Mouse (Mus musculus) kidney, adult 11 months (tissue): Measurements from ENCODE around the gene Gm12695.
A peak's percentile ranks its signal among the peaks of the same experiment; 100 is the strongest.

ENCODE experiments used
- DNase-seq: peaks from one replicate; pipeline ENCODE4 v3.0.0; 2022

Gene Gm12695

DNA sequence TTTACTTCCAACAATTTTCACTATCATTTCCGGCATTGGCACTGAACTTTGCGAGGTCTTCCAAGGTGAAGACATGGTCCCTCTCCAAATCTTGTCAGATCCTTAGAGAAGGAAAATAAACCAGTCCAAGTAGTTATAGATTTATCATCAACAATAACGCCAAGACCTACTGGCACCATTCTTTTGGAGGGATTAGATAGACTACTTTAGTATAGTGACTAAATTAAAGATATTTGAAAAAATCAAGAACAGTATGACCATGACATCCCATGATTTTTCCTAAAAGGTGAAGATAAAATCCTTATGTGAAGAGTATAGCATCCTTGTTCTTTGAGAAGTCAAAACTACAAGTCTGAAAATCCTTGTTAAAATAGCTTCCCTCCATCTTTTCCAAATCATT, at the start of gene Gm12695:
TSS of gene Gm12695 (minus strand) at position 101 of the 400 bp plus-strand sequence.
- no peak for DNase-seq

DNA sequence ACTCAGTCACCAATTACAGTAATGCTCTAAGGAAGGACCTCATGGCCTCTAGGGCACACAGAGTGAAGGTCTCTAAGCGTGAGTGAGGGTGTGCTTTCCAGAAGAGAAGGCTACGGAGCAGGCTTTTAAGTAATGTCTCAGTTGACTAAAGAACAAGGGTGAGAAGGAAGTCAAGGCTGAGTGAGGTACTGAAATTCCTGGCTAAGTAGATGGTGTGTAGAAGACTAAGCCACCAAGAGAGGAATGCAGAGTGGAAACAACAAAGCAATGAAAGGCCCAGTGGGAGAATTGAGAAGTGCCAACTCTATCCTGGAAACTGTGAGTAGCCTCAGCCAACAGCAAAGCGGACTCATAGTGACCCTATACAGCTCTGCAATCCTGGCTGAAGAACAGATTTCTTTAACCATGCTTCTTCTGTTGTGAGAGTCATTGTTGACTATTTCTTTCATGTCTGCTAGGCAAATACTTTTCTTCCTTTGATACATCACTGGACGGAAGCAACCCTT, 40.6 kb upstream of the Gm12695 start:
- no peak for DNase-seq

DNA sequence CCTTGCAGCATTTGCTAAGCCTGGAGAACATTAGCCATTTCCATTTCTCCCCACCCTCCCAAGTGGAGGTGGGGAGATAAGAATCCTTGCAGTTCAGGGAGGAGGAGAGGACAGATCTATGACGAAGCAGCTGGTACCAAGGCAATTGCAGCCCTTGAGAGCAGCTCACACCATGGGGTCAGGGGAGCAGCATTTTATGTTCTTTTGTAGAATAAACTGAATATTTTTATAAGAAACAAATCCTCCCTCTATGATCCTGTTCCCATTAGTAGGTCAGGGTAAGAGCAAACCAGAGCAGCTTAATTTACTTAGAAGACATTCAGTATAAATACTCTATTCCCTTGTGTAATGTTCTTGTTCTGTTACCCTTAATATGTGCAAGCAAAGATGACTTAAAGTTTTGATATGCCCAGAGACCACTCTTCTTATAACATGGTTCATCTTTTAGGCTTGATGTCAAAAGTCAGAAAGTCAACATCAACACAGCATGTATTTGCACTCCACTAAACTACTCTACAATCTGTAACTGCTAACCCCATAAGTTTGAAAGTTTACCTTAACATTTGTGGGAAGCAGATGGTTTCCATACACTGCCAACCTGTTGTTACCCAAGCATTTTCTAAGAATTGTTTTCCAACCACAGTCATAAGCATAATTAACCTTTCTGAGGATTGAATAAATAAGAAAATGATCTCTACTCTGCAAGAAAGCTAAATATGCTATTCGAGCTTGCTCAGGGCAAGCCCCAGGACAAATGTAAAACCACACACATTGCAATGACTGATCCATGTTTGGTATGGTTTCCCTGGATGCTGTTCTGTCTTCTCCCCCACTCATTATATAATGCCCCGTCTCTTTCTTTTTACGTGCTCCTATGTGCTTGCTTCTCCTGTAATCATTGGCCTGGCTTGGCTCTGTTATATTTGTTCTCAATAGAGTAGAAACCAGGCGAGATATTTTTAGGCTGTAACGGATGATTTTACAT, 22.1 kb upstream of the Gm12695 start:
- no peak for DNase-seq

DNA sequence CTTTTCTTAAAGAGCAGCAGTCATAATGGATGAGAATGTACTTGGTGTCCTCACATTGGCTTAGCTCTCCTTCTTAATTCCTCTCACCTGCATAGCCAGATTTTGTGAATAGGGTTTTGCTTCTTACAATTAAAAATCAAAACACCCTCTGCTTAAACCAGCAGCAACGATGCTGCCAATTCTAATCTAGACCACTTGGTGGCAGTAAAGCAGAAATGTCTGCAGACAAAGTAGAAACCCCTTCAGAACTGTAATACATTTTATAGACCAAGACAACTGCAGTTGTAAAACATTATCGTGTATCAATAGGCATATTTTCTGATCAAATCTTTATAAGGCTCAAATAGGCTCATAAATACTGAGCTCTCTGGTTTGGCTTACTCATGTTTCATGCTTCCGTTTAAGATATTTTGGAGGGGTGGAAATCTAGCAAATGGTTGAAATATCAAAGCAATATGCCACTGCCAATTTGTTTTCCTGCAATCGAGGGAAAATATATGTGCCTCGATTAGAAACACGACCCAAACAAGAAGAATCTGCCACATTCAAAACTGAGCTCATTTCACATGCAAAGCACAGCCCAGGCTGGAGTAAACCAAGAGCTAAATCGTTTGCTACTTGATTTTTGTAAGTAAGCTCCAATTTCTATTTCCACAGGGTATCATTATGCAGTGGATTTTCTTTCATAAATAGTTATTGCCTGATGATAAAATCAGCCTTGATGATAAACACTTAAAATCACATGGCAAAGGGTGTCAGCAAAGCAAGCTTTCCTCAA, 14.6 kb upstream of the Gm12695 start:
- DNase-seq: no peak

DNA sequence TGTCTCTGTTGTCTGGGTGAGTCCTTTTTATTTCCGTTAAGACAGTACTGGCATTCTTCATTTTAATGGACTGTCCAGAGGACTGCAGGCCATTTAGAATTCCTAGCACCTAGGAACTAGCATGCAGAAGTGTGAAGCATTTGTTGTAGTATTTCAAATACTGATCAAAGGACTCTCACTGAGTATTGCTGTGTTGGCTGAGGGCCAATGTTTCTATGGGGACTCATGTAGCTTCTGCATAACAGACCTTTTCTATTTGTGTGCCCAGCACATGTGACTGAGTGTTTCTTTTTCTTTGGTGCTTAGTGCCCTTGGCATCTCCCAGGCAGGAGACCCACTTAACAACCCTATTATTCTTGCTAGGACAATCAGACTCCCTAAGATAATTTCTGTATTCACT, 12.6 kb upstream of the Gm12695 start:
- no peak for DNase-seq

DNA sequence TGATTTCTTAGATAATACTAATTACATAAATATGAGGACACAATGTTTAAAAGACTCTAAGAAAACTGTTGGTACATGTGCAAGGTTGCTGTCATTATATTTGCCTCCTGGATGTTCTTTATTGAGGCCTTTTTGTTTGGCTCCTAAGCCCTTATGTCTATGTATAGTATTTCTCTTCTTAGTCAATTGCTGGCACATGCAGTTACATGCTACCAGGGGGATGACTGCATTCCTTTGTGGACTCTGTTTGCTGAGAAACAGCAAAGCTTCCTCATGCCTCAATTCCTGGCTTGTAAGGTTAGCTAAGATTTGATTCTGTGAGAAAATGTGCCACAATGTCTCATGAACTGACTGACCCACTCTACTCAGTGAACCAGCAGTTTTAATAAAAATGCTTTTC, 6.3 kb upstream of the Gm12695 start:
- DNase-seq: no peak

DNA sequence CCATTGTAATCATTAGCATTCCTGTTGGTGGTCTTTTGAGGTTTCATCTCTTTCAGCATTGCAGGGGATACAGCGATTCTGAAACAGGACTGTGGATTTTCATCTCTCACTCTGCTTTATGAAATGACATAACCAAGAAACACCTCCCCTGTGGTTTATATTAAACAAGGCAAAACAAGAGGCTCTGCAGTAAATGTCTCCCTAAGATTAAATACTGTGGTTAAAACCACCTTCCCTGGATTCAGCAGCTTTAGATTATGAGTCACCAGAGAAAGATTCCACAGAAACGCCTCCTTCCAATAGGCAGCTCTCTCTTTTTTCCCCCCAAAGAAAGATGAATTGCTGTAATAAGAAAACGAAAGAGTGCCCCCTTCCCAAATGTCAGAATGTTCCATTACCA, 4.9 kb upstream of the Gm12695 start:
- DNase-seq: no peak

DNA sequence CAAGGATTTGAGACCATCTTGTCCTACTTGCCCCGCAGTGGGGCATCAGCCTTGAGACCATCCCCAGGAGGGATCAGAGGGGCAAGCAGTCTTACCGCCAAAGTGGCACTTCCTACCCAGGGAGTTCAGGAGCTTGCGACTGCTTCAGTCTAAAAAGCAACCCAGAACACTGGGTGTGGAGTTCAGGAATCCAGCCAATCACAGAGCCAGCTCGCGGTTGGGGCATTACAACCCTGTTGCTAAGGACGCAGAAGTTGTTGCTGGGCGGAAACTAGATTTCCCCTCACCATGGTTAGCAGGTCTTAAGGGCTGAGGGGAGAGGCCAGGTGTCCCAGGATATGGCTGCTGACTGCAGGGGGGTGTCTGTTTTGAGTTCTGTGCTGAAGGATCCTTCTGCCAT, 1.6 kb upstream of the Gm12695 start:
- DNase-seq: no peak

DNA sequence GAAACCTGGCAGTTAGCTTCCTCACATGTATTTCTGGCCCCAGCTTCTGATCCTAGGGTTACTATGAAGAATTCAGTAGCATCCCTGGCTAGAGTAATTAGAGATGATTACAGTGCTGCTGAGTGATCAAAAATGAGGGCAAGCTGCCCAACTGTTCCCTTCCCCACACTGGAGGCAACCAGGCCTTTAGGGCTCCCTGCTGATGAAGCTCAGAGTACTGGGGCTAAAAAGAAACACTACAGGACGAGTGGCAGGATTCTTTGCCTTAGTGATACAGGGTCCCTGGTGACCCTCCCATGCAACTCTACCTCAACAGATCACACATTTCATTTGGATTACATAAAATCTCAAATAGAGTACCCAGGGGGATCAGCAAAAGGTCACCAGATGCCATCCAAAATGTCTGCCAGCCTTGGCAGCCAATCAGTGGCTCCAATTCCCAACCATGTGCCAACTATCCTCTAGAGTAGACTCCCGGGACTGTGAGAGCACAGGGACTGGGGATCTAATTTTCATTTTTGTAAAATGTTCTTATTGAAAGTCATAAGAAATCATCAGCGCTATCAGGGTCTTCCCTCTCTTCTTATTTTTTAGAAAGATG, 11.9 kb downstream of the Gm12695 start:
- no peak for DNase-seq

DNA sequence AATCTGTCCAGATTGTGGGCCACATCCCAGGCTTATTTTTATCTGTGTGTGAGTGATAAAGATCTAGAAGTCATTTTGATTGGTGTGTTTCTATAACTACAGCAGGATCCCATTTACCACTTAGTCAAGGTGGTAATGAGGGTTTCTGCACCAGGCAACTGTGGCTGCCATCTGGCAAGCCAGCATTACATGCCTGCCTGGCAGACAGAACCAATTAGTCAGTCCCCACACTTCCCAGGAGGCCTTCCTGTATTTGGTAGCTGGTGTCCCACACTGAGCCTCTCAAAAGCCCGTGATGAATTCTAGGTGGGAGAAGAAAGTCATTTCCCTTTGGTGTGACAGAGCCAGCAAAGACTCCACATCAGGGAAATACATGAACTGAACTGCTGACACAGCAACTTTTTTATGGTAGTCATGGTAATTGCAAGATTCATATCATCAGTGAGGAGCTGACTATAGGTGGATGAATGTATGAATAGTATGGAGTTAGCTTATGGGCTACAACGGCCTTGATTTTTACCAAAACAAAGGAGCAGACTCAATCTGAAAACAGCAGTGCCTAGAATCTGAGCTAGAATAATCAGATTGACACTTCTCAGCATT, 18.5 kb downstream of the Gm12695 start:
- no peak for DNase-seq

DNA sequence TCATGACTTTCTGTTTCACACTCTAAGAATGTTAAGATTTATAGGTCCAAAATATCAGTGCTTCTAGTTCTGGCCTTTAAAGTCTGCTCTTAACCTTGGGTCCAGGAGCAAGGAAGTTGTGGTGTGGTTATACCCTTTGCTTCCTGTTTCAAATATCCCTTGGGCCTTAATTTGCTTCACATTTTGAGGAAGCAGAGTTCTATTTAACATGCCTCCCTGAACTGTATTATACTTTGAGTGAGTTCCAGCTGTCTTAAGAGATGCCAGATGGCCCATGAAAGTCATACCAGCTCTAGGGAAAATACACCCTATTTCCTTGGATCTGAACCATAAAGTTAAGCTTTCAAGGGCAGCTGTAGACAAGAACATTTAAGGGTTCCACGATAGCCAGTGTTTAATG, 33.0 kb downstream of the Gm12695 start:
- DNase-seq: no peak

DNA sequence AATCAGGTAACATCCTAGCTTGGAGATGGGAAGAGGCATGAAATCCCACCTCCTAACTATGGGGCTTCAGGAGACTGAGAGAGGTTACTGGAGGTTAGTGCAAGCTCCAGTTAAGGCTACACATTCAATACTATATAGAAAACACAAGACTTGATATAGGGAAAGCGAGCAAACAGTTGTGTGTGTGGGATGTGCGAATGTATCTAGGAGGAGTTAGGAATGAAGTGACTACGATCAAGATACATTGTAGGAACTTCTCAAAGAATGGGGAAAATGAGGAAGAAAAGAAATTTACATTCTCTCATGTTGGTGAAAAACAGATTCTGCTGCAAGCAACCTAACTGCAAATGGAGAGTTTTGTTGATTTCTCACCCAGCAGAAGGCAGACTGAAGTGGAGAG, 44.5 kb downstream of the Gm12695 start:
- DNase-seq: no peak

DNA sequence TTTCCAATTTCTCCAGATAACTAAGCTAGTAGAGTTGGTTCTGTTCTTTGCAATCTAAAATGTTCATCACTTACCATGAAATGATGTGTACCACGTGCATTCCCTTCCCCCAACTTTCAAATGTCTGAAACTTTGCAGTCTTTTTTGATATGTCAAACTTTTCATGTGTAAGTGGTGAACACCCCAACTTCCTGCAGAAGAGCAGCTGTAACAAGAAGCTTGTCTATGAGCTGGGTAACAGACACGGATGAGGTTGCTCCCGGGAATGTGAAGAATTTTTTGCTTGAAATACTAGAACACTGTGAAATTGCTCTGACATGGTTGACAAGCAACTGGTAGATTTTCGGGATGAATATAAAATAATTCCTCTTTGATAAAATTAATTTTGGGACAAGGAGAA, 55.7 kb downstream of the Gm12695 start:
- DNase-seq: no peak

DNA sequence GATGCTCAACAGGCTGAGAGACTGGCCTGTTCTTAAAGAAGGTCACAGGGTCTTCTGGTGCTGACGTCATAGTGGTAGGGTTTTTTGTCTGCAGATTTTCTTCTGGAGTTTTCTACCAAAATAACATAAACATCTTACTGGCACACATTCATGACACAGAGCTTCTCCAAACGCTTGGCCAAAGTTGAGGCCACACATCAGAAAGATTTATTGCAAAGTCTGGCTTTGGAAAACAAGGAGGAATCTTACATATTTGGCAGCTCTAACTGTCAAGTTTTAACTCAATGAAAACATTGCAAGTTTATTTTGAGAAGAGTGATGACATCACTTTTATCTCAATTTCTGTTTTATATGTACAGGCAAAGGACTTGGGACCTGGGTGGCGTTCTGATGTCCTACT, 56.8 kb downstream of the Gm12695 start:
- no peak for DNase-seq

DNA sequence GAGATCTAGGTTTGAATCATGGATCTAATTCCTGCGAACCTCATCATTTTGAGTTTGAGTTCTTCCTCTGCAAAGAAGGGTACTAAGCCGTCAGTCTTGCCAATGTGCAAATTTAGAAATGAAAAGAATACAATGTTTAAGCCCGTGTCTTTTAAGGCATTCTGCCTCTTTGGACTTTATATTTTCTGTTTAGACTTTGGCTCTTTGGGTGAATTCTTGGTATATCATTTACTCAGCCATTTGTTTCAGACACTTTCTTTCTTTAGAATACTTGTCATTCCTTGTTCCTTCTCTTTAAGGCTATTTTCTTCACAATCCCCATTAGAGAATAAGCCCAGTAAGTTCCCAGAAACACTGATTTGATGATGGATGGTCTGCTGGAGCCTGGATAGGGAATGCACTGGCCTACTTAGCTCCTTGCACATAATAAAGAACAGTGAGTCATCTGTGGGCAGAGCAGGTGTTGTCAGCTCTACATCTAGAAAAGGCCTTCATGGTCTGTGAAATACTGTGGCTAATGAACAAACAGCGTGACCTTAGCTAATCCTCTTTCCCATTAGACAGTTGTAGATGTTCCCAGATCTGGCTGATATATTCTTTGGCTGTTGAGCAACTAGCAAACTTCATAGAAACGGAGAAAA, 59.5 kb downstream of the Gm12695 start:
- DNase-seq: peak; percentile 57

DNA sequence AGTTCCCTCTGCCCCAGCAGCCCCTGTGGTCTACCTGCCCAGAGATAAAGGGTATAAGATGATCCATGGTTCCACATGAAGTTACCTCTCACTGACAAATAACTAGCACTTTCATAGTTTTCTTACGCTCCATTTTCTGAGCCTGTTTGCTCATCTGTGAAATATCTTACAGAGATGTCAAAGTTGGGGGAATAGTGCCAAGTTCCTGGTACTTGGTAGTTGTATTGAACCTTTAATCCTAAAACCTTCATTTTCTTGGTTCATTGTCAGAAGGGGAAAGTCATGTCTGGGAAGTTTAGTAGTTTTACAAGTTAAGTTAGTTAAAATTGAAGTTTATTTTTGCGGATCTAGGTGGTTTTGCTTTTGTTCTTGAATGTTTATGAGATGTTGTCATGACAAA, 62.7 kb downstream of the Gm12695 start:
- DNase-seq: no peak

DNA sequence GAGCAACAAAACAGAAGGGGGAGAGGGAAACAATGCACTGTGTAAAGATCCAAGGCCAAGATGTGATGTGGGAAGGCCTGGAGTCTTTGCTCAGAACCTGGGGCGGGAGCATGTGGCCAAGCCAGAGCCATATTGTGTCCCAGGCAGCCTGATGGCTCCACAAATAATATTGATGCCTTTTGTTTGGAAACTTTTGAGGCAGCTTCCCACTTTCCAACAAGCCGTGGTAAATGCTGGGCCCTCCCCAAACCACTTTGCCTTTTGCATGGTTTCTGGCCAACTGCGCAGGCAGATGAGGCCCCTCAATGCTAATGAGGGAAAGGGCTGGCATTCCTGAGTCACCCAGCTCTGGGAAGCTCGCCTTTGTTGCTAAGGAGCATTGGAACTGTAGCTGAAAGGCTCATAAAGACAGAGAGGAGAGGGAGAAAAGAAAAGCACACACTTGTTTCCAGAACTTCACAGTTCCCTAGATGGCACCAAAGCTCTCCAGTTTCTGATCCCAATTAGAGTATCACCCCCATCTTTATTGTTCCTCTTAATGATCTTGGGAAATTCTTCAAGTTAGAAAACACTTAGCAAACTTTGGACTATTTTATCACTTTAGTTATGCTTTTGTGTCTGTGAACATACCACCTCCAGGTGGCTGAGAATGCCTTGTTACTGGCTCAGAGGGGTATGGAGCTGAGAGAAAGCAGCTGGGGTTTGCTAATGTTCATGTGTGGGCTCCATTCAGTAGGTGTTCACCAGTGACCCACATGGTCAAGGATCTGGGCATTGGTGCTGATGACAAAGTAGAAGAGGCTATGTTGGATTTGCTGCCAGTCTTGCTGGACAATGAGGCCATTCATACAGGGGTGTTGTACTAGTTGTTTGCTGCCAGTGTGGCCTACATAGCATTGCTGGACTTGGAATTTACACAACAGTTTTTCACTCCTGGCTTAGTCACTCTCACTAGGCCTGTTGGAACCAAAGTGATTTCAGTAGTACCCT, 65.7 kb downstream of the Gm12695 start:
- no peak for DNase-seq

DNA sequence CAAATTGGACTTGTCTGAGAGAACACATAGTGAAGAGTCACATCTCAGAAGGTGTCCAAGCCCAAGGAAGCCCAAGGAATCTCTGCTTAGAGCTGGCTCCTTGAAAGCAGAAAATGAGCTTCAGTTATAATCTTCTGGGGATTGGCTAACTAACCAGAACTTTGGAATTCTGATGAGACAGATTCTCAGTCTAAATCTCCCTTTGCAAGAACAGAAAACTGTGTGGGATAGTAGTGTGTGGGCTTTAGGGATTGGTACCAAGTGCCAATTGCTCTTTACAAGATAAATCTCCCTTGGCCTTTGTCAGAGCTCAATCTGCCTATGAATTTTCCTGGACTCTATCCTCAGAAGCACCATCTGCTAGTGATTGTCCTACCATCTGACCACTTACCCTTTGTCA, 66.5 kb downstream of the Gm12695 start:
- no peak for DNase-seq

DNA sequence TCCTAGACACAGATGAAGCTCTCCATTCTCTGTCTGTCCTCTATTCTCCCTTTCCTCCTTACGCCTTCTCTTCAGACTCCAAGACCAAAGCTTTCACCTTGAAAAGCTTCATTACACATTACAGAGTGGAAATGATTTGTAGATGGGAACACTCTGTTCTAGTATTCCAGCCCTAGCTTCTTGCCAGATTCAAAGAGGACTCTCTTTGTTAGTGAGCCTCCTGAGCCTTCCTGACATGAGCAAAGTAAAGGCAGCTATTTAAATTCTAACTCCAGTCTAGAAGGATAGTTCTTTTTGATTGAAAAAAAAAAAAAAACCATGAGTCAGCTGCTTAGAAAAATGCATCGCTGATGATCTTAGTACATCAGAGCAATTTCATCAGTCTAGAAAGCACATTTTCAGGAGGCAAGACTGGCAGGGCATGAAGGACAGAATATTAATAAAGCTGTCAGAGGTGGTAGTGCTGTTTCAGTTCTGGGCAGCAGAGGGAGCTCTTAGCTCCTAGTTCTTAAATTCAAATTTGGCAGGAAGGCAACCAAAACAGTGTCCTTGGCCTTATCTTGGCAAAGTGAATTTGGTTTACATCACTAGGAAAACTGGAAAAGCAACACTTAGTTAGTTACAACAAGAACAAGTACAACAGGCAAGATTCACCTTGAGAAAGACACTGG, 79.6 kb downstream of the Gm12695 start:
- DNase-seq: peak; percentile 36

DNA sequence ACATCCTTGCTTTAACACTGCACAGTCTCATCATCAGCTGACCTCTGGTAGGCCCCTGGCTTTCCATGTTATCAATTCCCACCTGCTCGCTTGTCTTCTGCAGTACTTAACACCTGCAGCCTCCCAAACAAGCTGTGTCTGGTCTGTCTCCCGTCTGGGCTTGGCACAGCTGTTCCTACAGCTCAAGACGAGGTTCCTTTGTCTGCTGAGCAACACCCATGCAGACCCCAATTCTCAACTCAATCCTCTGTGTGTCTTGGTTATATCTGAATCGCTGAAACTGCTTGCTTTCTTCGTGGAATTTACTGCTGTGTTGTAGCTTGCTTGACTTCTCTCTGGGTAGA, 86.8 kb downstream of the Gm12695 start:
- no peak for DNase-seq
